Mouse (Mus musculus) cortical plate, adult 2 months (tissue): Measurements from ENCODE around the gene Ccna1.
A peak's percentile ranks its signal among the peaks of the same experiment; 100 is the strongest.

Experiments
- CTCF ChIP-seq: fragments of 200-500 bp; IDR thresholded peaks from 2 replicates; pipeline ENCODE4 v1.5.1; 2011; ENCODE audit warnings: mild to moderate bottlenecking, control low read depth, low read length; ENCODE audit not compliant: insufficient read depth; ENCODE audit errors: extremely low read depth
- POLR2A ChIP-seq: fragments of 200-500 bp; IDR thresholded peaks from 2 replicates; pipeline ENCODE4 v1.6.1; 2011; ENCODE audit warnings: mild to moderate bottlenecking, low read length, control low read depth; ENCODE audit not compliant: insufficient read depth; ENCODE audit errors: extremely low read depth

DNA sequence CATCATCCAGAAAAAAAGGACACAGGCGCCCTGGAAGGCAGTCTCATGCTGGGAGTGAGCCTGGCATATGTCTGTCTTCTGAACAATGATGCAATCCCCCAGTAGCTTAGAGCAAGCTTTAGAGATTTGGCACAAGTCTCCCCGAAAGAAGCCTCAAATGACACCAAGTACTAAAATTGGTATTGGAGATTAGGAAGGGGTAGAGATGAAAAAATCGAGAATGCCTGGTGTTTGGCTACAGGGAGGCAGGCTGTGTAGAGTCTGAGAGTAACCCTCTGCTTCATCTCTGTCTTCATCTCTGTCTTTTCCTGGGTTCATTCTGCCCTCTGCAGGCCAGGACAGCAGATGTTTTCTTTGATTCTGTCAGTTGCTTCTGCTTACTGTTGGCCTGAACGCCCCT lies 32.1 kb upstream of the Ccna1 start:
- TF ChIP-seq CTCF (peak; percentile 48; the same call in 1 of the 2 replicates), POLR2A (no peak)
